Comparison of ENCODE assay signal across 8 mouse cellular contexts in the genomic region with DNA sequence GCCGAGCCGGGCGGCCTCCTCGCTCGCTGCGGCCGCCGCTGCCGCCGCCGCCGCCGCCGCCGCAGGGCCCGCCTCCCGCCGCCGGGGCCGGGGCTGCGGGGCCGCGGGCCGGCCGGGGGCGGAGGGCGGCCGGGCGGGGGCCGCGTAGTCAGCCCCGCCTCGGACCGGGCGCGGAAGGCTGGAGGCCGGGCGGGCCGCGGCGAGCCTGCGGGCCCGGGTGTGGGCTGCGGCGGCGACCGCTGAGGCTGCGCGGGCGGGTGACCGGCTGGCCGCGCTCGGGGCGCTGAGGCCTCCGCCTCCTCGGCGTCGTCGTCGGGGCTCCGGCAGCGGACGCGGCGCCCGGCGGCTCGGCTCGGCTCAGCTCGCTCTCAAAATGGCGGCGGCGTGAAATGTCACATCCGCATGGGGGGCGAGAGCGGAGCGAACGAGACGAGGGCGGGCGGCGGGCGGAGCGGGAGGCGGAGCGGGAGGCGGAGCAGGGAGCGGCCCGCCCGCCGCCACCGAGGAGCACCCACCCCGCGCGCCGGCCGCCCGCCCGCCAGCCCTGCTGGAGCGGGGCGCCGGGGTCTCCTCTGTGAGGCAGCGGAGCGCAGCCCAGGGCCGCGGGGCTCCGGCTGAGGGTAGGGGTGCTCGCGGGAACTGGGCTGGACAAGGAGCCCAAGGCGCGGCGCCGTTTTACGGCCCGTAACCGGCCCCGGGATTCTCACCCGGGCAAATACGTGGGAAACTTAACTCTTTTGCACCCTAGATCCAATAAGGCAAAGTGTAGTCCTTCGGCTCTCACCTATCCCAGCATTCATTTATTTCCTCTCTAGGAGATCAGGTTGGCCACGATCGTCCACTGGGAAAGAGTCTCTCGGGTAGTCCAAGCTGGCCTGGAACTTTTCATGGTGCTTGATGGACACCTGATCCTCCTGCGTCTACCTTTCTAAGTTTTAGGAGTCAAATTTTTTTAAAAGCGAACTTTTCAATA. TPM values are rescaled to one million over a fixed set of nuclear protein-coding genes. Genes with fewer than 3 reads are reported as not detected.
DNase-seq lines count a peak whose midpoint lies in the region; ATAC-seq lines count a peak whose summit lies in the region.

No protein-coding gene starts in this region.

- peak overlapping the region; percentile 91 for H3K9ac ChIP-seq in hindbrain, embryonic 11.5 days (ENCODE audit: low read depth, low read length)

- DNase-seq in MN1 (ENCODE audit: low spot score) = peak; percentile 93
- peak; percentile 85 for DNase-seq in cerebellum, adult 9-10 months
- peak; percentile 54 to 92 for DNase-seq in frontal cortex, adult 2 months (ENCODE audit: extremely low spot score in 1 of 2, low spot score in 1 of 2)
- peak; percentile 90 for DNase-seq in hindbrain, embryonic 11.5 days (ENCODE audit: low spot score)
- peak; percentile 90 to 94 for DNase-seq in layer of hippocampus, postnatal 10 days (ENCODE audit: low spot score in 2 of 2)
- DNase-seq in lung, postnatal 10 days = peak; percentile 94
- DNase-seq in ovary, postnatal 14 days (ENCODE audit: low spot score) = peak; percentile 83
- DNase-seq in thymus, postnatal 10 days (ENCODE audit: low spot score in 2 of 2) = peak; percentile 87 to 94

- H3K9me3 ChIP-seq in hindbrain, embryonic 11.5 days (ENCODE audit: control insufficient read depth, low read length) = no peaks in the 10 kb centered on the region

- H3K4me2 ChIP-seq in hindbrain, embryonic 11.5 days (replicated peaks; ENCODE audit: low read depth, low read length) = peak overlapping the region; percentile 61

- H3K36me3 ChIP-seq in hindbrain, embryonic 11.5 days (ENCODE audit: control insufficient read depth, insufficient read depth, low read length) = no peaks in the 10 kb centered on the region

- no peaks in the 10 kb centered on the region; the same call in 1 of the 2 replicates for H3K4me1 ChIP-seq in hindbrain, embryonic 11.5 days (replicated peaks; ENCODE audit: control insufficient read depth, insufficient read depth, low read length)

- peak overlapping the region; percentile 92 for H3K27ac ChIP-seq in hindbrain, embryonic 11.5 days (ENCODE audit: low read depth, low read length)

- peak overlapping the region; percentile 98 for H3K4me3 ChIP-seq in hindbrain, embryonic 11.5 days (ENCODE audit: low read depth, low read length)

- ATAC-seq in hindbrain, embryonic 11.5 days (ENCODE audit: low FRiP score) = peak; percentile 87

- 3% methylated on average over 57 of the region's 126 CpGs for WGBS in hindbrain, embryonic 11.5 days

- H3K27me3 ChIP-seq in hindbrain, embryonic 11.5 days (ENCODE audit: control insufficient read depth, insufficient read depth, low read length) = no peaks in the 10 kb centered on the region

RNA-seq across cellular contexts. Expression of a gene that starts 53.3 kb away (rescaled TPM):
- polyA plus RNA-seq in frontal cortex, adult 2 months (2012; rRNA removed) = 110 and 118 TPM in 2 replicates
- 36.9 and 51.9 TPM in 2 replicates for polyA plus RNA-seq in hindbrain, embryonic 11.5 days (2014; fragmentation: Nextera tagmentation; extraction: Ambion mirVana)
- 100 to 1,000 TPM; 153 to 157 TPM for total RNA-seq in layer of hippocampus, postnatal 10 days (2021)

RNA-seq across cellular contexts. Expression of a gene that starts 58.3 kb away (rescaled TPM):
- polyA plus RNA-seq in frontal cortex, adult 2 months (2012; rRNA removed) = 0.80 TPM in 1 of 2 replicates, not detected in the other
- not detected in 2 replicates for polyA plus RNA-seq in hindbrain, embryonic 11.5 days (2014; fragmentation: Nextera tagmentation; extraction: Ambion mirVana)
- not detected for total RNA-seq in layer of hippocampus, postnatal 10 days (2021)

Comparison
In these comparisons a context has a peak if more than half of its experiments do, and no peak if none do; other contexts are left out.
1. Peak in every context shown above with its lines: DNase-seq, ATAC-seq, H3K4me3 ChIP-seq and H3K27ac ChIP-seq.